8 mouse cellular contexts compared by ENCODE assay signal in genomic region chr9:20643781-20644180, GRCm38 (mm10). TPM values are rescaled to one million over a fixed set of nuclear protein-coding genes. Genes with fewer than 3 reads are reported as not detected.
A peak's percentile ranks its signal among the peaks of the same experiment; 100 is the strongest.
DNase-seq lines count a peak whose midpoint lies in the region; ATAC-seq and TF ChIP-seq lines count a peak whose summit lies in the region.

No protein-coding gene starts in this region.

- WGBS in limb, embryonic 15.5 days = 6% methylated on average over 13 of the region's 13 CpGs
- 4% methylated on average over 13 of the region's 13 CpGs for WGBS in stomach, postnatal 0 days

- peak overlapping the region; percentile 81 for H3K9ac ChIP-seq in limb, embryonic 15.5 days
- peak overlapping the region; percentile 65 for H3K9ac ChIP-seq in stomach, postnatal 0 days (ENCODE audit: low read length)

- H3K27ac ChIP-seq in gastrocnemius, adult 2 months = peak overlapping the region; percentile 94
- peak overlapping the region; percentile 95 for H3K27ac ChIP-seq in limb, embryonic 15.5 days
- peak overlapping the region; percentile 91 for H3K27ac ChIP-seq in stomach, postnatal 0 days (replicated peaks)

- ATAC-seq in erythroid progenitor cell, adult 5-6 weeks (replicated peaks; ENCODE audit: low FRiP score, poor library complexity, severe bottlenecking) = 0 out of 2 replicates have a peak, but pooled peaks have one; percentile 25
- no peak for ATAC-seq in limb, embryonic 15.5 days (ENCODE audit: insufficient number of reproducible peaks, low FRiP score, low TSS enrichment, low read depth)
- ATAC-seq in stomach, postnatal 0 days (ENCODE audit: low FRiP score, low TSS enrichment) = no peak

- intact Hi-C loops in gastrocnemius, adult 2 months (cut with DNase I) = loop anchor here (2.0 to 10.0 kb wide), 4 partner anchors 37 to 259 kb away; partner anchors contain the start of genes Zfp26, Zfp560 and Zfp846

- peaks cover 38% of the 10 kb centered on the region for H3K36me3 ChIP-seq in limb, embryonic 15.5 days
- peaks cover 3% of the 10 kb centered on the region for H3K36me3 ChIP-seq in stomach, postnatal 0 days (ENCODE audit: control insufficient read depth, insufficient read depth, low read length)

- H3K27me3 ChIP-seq in limb, embryonic 15.5 days = no peaks in the 10 kb centered on the region
- H3K27me3 ChIP-seq in stomach, postnatal 0 days (ENCODE audit: control insufficient read depth, insufficient read depth, low read length) = no peaks in the 10 kb centered on the region

- peak overlapping the region; percentile 90 for H3K4me3 ChIP-seq in gastrocnemius, adult 2 months
- H3K4me3 ChIP-seq in limb, embryonic 15.5 days = peak overlapping the region; percentile 84
- peak overlapping the region; percentile 79 for H3K4me3 ChIP-seq in stomach, postnatal 0 days (ENCODE audit: low read depth, low read length)

- H3K9me3 ChIP-seq in limb, embryonic 15.5 days = no peaks in the 10 kb centered on the region
- H3K9me3 ChIP-seq in stomach, postnatal 0 days (ENCODE audit: control insufficient read depth, low read length) = no peaks in the 10 kb centered on the region

- TF ChIP-seq CTCF in gastrocnemius, adult 2 months (IDR thresholded peaks at IDR 0.05) = no peak
- no peak for TF ChIP-seq CTCF in stomach, postnatal 0 days (IDR thresholded peaks at IDR 0.05; ENCODE audit: low read depth)

- peaks cover 33% of the 10 kb centered on the region for H3K4me1 ChIP-seq in limb, embryonic 15.5 days
- no peaks in the 10 kb centered on the region for H3K4me1 ChIP-seq in stomach, postnatal 0 days (replicated peaks; ENCODE audit: control insufficient read depth, insufficient read depth)

- no peak for DNase-seq in gastrocnemius, adult 2 months
- no peak for DNase-seq in gastrocnemius, postnatal 25 days
- DNase-seq in 416B (ENCODE audit: low read depth) = peak; percentile 28
- DNase-seq in stomach, postnatal 0 days (ENCODE audit: low spot score) = no peak
- no peak for DNase-seq in ovary, postnatal 10 days (ENCODE audit: low spot score)
- no peak for DNase-seq in kidney, adult 18-20 months

- H3K4me2 ChIP-seq in limb, embryonic 15.5 days = peak overlapping the region; percentile 94
- H3K4me2 ChIP-seq in stomach, postnatal 0 days (replicated peaks; ENCODE audit: low read depth) = peak overlapping the region; percentile 94

- no peak for TF ChIP-seq EP300 in stomach, postnatal 0 days (optimal IDR thresholded peaks at IDR 0.05)

RNA-seq across cellular contexts. Expression of gene Fbxl12, which starts 0.8 kb away (rescaled TPM):
- 1 to 10 TPM; 4.7 to 5.3 TPM for total RNA-seq in gastrocnemius, adult 2 months (2021)
- total RNA-seq in gastrocnemius, postnatal 25 days (2021) = 1 to 10 TPM; 4.7 to 5.1 TPM
- total RNA-seq in erythroid progenitor cell, adult 5-6 weeks (2015; ENCODE audit: low replicate concordance) = 21.3 and 21.8 TPM in 2 replicates
- total RNA-seq in erythroid progenitor cell, adult 5-6 weeks (2017; ENCODE audit: low replicate concordance) = 4.6 and 11.6 TPM in 2 replicates
- polyA plus RNA-seq in limb, embryonic 15.5 days (2015; fragmentation: Nextera tagmentation; extraction: Ambion mirVana) = 19.2 and 20.0 TPM in 2 replicates
- 7.2 and 8.2 TPM in 2 replicates for polyA plus RNA-seq in stomach, postnatal 0 days (2015; fragmentation: Nextera tagmentation; extraction: Ambion mirVana)

RNA-seq across cellular contexts. Expression of gene Ubl5, which starts 1.1 kb away (rescaled TPM):
- 100 to 1,000 TPM; 188 to 210 TPM for total RNA-seq in gastrocnemius, adult 2 months (2021)
- total RNA-seq in gastrocnemius, postnatal 25 days (2021) = 100 to 1,000 TPM; 168 to 183 TPM
- 158 and 182 TPM in 2 replicates for total RNA-seq in erythroid progenitor cell, adult 5-6 weeks (2015; ENCODE audit: low replicate concordance)
- 36.3 and 42.1 TPM in 2 replicates for total RNA-seq in erythroid progenitor cell, adult 5-6 weeks (2017; ENCODE audit: low replicate concordance)
- 332 and 370 TPM in 2 replicates for polyA plus RNA-seq in limb, embryonic 15.5 days (2015; fragmentation: Nextera tagmentation; extraction: Ambion mirVana)
- polyA plus RNA-seq in stomach, postnatal 0 days (2015; fragmentation: Nextera tagmentation; extraction: Ambion mirVana) = 451 and 481 TPM in 2 replicates

RNA-seq across cellular contexts. Expression of gene Pin1, which starts 8.1 kb away (rescaled TPM):
- total RNA-seq in gastrocnemius, adult 2 months (2021) = 10 to 100 TPM; 13.0 to 15.0 TPM
- total RNA-seq in gastrocnemius, postnatal 25 days (2021) = 10 to 100 TPM; 13.0 to 14.1 TPM
- 4.2 and 10.1 TPM in 2 replicates for total RNA-seq in erythroid progenitor cell, adult 5-6 weeks (2015; ENCODE audit: low replicate concordance)
- 6.3 and 8.5 TPM in 2 replicates for total RNA-seq in erythroid progenitor cell, adult 5-6 weeks (2017; ENCODE audit: low replicate concordance)
- polyA plus RNA-seq in limb, embryonic 15.5 days (2015; fragmentation: Nextera tagmentation; extraction: Ambion mirVana) = 43.7 and 46.7 TPM in 2 replicates
- 28.2 and 28.7 TPM in 2 replicates for polyA plus RNA-seq in stomach, postnatal 0 days (2015; fragmentation: Nextera tagmentation; extraction: Ambion mirVana)
